Mouse (Mus musculus): ENCODE results near the gene Olfr648. TPM values are rescaled to one million over a fixed set of nuclear protein-coding genes. Genes with fewer than 3 reads are reported as not detected.

Gene Olfr648
- total RNA-seq (2023; ENCODE audit: inconsistent age) = not detected in 4 replicates

DNA sequence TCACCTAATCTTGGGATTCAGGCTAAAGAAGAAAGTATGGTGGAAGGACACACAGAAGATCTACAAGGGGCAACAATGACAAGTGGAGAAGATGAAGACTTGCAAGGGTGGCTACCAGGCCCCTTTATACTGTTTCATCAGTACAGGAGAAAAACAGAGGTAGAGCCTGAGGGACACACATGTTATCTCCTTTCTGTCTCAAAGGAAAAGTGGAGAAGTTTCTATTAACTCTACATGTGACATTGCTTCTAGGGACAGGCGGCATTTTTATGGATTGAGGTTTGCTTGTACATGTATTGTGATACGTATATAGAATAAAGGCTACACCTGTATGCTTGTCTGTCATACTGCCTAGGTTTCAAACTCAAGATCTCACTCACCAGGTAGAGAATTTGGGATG, at the start of gene Olfr648:
TSS of gene Olfr648 (minus strand) at position 101 of the 400 bp plus-strand sequence.

DNA sequence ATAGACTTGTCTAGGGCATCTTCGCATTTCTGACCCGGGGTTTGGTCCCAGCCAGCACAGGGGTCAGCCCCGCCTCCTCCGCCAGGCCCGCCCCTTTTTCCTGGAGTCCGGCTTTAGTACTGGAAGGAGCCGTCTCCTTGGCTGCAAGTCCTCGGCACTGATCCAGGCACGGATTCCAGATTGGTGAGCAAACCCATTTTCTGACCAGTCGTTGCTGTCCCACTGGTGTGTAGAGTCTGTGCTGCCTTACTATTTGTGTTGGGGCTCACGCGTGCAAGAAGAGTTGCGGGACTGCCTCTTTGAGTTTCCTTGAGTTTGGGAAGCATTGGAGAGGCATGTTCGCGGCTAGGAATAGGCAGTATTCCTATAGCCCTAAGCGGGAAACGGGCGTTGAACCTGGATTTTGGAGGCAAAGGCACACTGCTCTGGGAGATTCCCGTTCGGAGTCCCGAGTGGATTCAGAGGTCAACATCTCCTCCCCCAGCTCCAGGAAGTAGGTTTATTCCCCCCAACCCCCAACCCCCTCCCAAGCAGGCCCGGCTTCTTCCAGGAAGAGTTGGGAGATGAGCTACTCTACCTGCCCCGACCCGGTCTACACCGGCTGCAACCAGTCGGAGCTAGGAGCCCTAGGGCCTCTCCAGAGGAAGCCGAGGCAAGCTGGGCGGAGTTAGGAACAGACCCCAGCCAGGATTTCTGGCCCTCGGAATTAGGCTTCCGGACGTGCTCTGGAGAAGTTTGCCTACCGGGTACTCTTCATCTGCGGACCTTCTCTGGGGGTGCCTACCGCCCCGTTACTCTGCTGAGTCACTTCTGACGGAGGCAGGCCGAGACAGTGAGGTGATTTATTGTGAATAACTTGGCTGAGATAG, 35.7 kb upstream of the Olfr648 start, which contains the start of gene Trim6:
TSS of gene Trim6 (plus strand) at position 93 of the 869 bp plus-strand sequence.

DNA sequence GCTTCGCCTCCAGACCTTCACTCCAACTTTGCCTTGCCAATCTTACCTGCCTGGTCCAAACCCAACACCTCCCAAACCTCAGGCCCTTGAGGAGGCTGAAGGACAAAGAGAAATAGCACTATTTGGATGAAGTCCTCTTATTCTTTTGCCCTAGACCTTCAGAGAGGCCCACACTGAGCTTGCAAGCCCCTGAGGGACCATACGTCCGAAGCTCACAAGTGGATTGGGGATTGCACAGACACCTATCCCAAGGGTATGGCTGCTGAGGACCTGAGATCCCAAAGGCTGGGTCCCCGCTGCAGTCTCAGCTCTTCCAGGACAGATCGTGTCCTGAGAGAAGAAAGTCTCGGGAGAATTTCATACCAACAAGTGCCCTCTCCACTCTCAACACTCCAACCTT, 12.7 kb upstream of the Olfr648 start, which contains the start of gene Olfr649:
TSS of gene Olfr649 (minus strand) at position 101 of the 400 bp plus-strand sequence.

DNA sequence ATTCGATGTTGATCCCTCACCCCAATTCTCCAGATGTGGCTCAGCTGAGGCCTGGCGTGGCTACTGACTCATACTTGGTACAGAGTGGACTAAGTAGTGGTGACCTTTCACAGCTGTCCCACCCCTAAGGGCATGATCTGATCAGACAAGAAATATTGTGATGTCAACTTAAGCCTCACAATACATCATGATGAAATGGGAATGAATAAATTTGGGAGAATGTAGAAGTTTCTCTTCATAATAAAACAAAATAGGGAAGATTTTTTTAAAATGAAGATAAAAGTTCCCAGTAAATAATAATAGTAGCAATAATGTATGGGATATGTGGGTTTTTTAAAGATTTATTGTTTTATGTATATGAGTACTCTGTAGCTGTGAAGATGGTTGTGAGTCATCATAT, 32.7 kb downstream of the Olfr648 start, which contains the start of gene Ubqlnl:
TSS of gene Ubqlnl (minus strand) at position 101 of the 400 bp plus-strand sequence.

DNA sequence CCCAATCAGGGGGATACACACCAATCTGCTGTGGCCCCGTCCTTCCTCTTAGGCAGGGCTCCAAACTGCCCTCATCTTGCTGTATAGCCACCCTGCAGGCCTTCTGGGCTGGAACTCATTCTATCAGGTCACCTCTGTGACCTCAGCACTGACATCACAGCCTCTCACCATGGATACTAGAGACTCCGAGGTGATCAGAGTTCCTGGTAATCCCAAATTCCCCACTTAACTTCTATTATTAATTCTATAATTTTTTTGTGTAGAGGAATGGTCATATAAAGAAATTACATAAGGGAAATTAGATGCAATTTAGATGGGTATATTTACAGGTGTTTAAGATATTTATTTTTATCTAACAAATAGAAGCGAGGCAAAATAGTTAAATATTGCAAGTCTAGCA, 40.0 kb downstream of the Olfr648 start, which contains the start of gene Ubqln3:
TSS of gene Ubqln3 (minus strand) at position 101 of the 400 bp plus-strand sequence.

DNA sequence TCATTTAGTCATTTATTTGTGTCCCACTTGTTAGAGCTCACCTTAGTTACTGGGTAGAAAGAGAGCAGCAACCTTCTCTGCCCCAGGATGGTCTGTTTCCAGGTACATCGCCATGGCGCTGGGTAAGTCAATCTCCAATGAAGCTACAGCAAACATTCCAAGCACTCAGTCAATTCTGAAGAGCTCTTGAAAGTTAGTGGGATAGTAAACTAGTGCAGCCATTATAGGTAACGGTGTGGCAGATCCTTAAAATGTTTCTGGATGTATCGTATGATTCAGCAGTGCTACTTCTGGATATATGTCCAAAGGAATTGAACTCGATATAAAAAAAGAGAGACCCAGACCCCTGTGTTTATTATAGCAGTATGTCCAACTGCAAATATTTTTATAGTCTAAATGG, 45.9 kb downstream of the Olfr648 start, which contains the start of gene Olfr643:
TSS of gene Olfr643 (minus strand) at position 101 of the 400 bp plus-strand sequence.

DNA sequence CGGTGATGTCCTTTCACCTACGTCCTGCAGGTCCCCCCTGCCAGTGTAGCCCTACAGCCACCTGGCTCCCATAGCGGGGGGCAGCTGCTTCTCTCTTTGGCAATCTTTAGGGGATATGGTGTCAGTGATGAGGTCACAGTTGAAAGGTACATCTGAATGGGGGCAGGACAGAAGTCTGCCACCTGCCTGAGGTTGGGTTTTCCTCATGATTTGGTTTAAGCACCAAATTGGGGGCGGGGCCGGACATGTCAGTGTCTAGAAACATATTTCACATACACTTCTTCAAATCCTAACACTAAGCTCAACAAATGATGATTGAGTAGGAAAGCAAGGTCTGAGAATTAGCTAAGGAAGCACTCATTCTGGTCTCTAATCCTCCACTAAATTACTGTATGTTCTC, 53.5 kb downstream of the Olfr648 start, which contains the start of gene Ubqln5:
TSS of gene Ubqln5 (minus strand) at position 101 of the 400 bp plus-strand sequence.

Other genes starting within 250 kb of the Olfr648 start
- not detected in 4 replicates for gene Olfr632, start 249.0 kb downstream of the Olfr648 start, total RNA-seq (2023; ENCODE audit: inconsistent age)
- not detected in 4 replicates for gene Olfr633, start 239.0 kb downstream of the Olfr648 start, total RNA-seq (2023; ENCODE audit: inconsistent age)
- gene Olfr635, start 212.2 kb downstream of the Olfr648 start, total RNA-seq (2023; ENCODE audit: inconsistent age) = not detected in 4 replicates
- gene Olfr638, start 184.6 kb downstream of the Olfr648 start, total RNA-seq (2023; ENCODE audit: inconsistent age) = not detected in 4 replicates
- gene Olfr639, start 166.1 kb downstream of the Olfr648 start, total RNA-seq (2023; ENCODE audit: inconsistent age) = 0.16 TPM in 1 of 4 replicates, not detected in the others
- gene Olfr640, start 157.8 kb downstream of the Olfr648 start, total RNA-seq (2023; ENCODE audit: inconsistent age) = not detected in 4 replicates
- gene Olfr641, start 147.9 kb downstream of the Olfr648 start, total RNA-seq (2023; ENCODE audit: inconsistent age) = not detected in 4 replicates
- gene Olfr642, start 130.7 kb downstream of the Olfr648 start, total RNA-seq (2023; ENCODE audit: inconsistent age) = not detected in 4 replicates
- gene 4930516K23Rik, start 121.9 kb downstream of the Olfr648 start, total RNA-seq (2023; ENCODE audit: inconsistent age) = not detected in 4 replicates
- not detected in 4 replicates for gene Olfr644, start 111.5 kb downstream of the Olfr648 start, total RNA-seq (2023; ENCODE audit: inconsistent age)
- gene Olfr645, start 97.9 kb downstream of the Olfr648 start, total RNA-seq (2023; ENCODE audit: inconsistent age) = not detected in 4 replicates
- gene Olfr646, start 78.5 kb downstream of the Olfr648 start, total RNA-seq (2023; ENCODE audit: inconsistent age) = 0.27 to 0.29 TPM (median 0.27 TPM) in 3 of 4 replicates, not detected in the other
- gene Ubqln5, start 53.6 kb downstream of the Olfr648 start, total RNA-seq (2023; ENCODE audit: inconsistent age) = not detected in 4 replicates
- not detected in 4 replicates for gene Olfr643, start 46.0 kb downstream of the Olfr648 start, total RNA-seq (2023; ENCODE audit: inconsistent age)
- gene Ubqln3, start 40.1 kb downstream of the Olfr648 start, total RNA-seq (2023; ENCODE audit: inconsistent age) = not detected in 4 replicates
- not detected in 4 replicates for gene Ubqlnl, start 32.8 kb downstream of the Olfr648 start, total RNA-seq (2023; ENCODE audit: inconsistent age)
- not detected in 4 replicates for gene Olfm5, start 18.6 kb downstream of the Olfr648 start, total RNA-seq (2023; ENCODE audit: inconsistent age)
- not detected in 4 replicates for gene Olfr649, start 12.6 kb upstream of the Olfr648 start, total RNA-seq (2023; ENCODE audit: inconsistent age)
- gene Trim6, start 35.4 kb upstream of the Olfr648 start, total RNA-seq (2023; ENCODE audit: inconsistent age) = 0.33 to 0.90 TPM (median 0.54 TPM) in 4 replicates
- 57.6 to 72.3 TPM (median 61.7 TPM) in 4 replicates for gene Trim34a, start 61.1 kb upstream of the Olfr648 start, total RNA-seq (2023; ENCODE audit: inconsistent age)
- 23.9 to 32.0 TPM (median 28.3 TPM) in 4 replicates for gene Trim5, start 104.7 kb upstream of the Olfr648 start, total RNA-seq (2023; ENCODE audit: inconsistent age)
- gene Trim12a, start 132.1 kb upstream of the Olfr648 start, total RNA-seq (2023; ENCODE audit: inconsistent age) = 99.6 to 116 TPM (median 109 TPM) in 4 replicates
- 1.8 to 3.7 TPM (median 3.2 TPM) in 4 replicates for gene Trim34b, start 146.1 kb upstream of the Olfr648 start, total RNA-seq (2023; ENCODE audit: inconsistent age)
- gene Trim12c, start 170.0 kb upstream of the Olfr648 start, total RNA-seq (2023; ENCODE audit: inconsistent age) = 49.4 to 56.2 TPM (median 54.7 TPM) in 4 replicates
- 24.9 to 30.6 TPM (median 28.9 TPM) in 4 replicates for gene Trim30b, start 186.5 kb upstream of the Olfr648 start, total RNA-seq (2023; ENCODE audit: inconsistent age)
- 5.9 to 8.7 TPM (median 6.9 TPM) in 4 replicates for gene Trim30c, start 217.4 kb upstream of the Olfr648 start, total RNA-seq (2023; ENCODE audit: inconsistent age)

Data from B cell, adult (primary cell).